Mouse (Mus musculus): ENCODE data around the gene Ulk4.

DNA sequence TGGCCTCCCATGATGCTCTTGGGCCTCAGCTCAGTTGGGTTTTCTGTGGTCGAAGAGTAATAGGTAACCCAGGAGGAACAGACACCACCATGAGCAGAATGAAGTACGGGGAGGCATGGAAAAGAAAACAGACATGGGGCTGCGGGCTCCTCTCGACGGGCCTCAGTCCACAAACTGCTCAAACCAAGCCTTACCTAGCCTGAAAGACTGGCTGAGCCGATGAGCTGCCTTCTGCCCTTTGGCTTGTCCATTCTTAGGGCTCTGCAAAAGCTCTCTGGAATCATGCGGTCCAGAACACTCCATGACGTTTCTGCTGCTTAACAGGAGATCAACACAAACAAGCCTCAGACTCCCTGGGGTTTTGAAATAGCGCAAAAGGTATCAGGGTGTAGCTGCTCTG lies 19.9 kb downstream of the Ulk4 start:
- TF ChIP-seq CTCF (IDR thresholded peaks at IDR 0.05; ENCODE audit: extremely low read depth, insufficient read depth, low read length) (no peak), POLR2A (IDR thresholded peaks at IDR 0.05; ENCODE audit: extremely low read depth, insufficient read depth, low read length) (no peak)
